Mouse (Mus musculus): ENCODE measurements at regions not wholly inside any gene's neighbourhood (a gene's known extent, or its start where the extent isn't known, plus 50 kb on each side); places are given as distances from the start of the nearest gene placed in this dataset.

DNA sequence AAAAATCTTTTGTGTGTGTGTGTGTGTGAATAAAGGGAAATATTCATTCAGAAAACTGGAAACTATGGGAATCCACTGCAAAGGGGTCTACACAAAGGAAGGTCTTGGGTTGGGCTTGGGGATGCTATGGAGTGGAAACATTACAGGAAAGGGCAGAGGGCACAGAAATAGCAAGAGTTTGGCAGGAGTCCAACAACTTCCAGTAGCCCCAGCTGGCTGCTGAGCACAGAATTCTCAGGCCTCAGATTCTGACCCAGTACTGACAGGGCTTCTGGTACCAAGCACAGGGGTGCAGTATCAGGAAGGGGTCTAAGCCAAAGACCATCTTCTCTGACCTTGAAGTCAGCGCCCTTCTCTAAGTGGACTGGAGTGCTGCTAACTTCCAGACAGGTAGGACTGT, 174.4 kb downstream of the Utp6 start:
- TF ChIP-seq POLR2A (IDR thresholded peaks at IDR 0.05; ENCODE audit: borderline replicate concordance, extremely low read depth, low read depth, low read length) = no peak
- TF ChIP-seq CTCF (IDR thresholded peaks at IDR 0.05; ENCODE audit: insufficient read depth, low read length) = no peak
